In the genomic region with DNA sequence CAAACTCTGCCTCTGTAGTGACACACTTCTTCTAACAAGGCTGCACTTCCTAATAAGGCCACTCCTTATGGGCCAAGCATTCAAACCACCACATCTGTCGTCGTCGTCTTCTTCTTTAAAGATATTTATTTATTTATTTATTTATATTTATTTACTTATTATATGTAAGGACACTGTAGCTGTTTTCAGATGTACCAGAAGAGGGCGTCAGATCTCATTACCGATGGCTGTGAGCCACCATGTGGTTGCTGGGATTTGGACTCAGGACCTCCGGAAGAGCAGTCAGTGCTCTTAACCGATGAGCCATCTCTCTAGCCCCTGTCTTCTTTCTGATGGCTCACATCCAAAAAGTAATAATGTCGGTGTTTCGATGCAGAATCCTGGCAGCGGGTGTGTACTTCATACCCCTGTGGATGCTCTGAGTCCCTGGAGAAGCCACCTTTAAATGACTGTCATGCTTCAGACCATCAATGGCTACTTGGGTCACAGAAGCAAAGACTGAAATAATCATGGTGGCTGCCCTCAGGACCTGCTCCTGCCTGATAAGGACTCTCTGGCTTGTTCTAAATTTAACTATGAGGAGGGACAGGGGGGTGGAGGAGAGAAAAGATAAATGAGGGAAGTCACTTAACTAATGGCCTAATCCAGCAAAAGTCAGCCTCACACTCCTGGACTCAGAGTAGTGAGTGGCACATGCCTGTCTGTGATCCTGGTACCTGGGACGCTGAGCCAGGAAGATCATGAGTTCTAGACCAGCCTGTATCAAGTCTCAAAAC, we compare ENCODE assay signal across 15 mouse cellular contexts. TPM values are rescaled to one million over a fixed set of nuclear protein-coding genes. Genes with fewer than 3 reads are reported as not detected.
DNase-seq lines count a peak whose midpoint lies in the region; ATAC-seq and TF ChIP-seq lines count a peak whose summit lies in the region.
"Had no signal": no experiment of that assay in that cellular context is flagged by ENCODE, and none has a peak within 500 bp of the region (broad histone marks: within the 10 kb centered on the region; RNA-seq: fewer than 3 reads in every experiment).

No protein-coding gene starts in this region.

- H3K9me3 ChIP-seq in intestine, postnatal 0 days (ENCODE audit: control insufficient read depth) = no peaks in the 10 kb centered on the region
- no peaks in the 10 kb centered on the region for H3K9me3 ChIP-seq in intestine, embryonic 16.5 days (ENCODE audit: control insufficient read depth, low read length)
- H3K9me3 ChIP-seq: forebrain, embryonic 12.5 days had no signal

- no peak overlapping the region for H3K4me2 ChIP-seq in intestine, postnatal 0 days (replicated peaks; ENCODE audit: low read depth)
- H3K4me2 ChIP-seq in intestine, embryonic 16.5 days (ENCODE audit: low read depth, low read length) = no peak overlapping the region
- H3K4me2 ChIP-seq: forebrain, embryonic 12.5 days had no signal

- DNase-seq in gastrocnemius, adult 2 months = no peak
- DNase-seq in gastrocnemius, postnatal 25 days = no peak
- DNase-seq in left cerebral cortex, adult 2 months (ENCODE audit: extremely low spot score in 1 of 2, low spot score in 2 of 2) = no peak
- DNase-seq in right cerebral cortex, adult 2 months (ENCODE audit: low spot score in 2 of 2) = no peak
- DNase-seq: cerebellum, postnatal 14 days; layer of hippocampus, adult 9-11 months; left cerebral cortex, postnatal 4 days; retina, postnatal 1 day had no signal

- no peaks in the 10 kb centered on the region for H3K4me1 ChIP-seq in intestine, postnatal 0 days (replicated peaks; ENCODE audit: control insufficient read depth, insufficient read depth, low read length)
- no peaks in the 10 kb centered on the region for H3K4me1 ChIP-seq in intestine, embryonic 16.5 days (ENCODE audit: control insufficient read depth, insufficient read depth, low read length)
- H3K4me1 ChIP-seq: forebrain, embryonic 12.5 days had no signal

- WGBS in intestine, postnatal 0 days = 81% methylated on average over 11 of the region's 11 CpGs
- 77% methylated on average over 11 of the region's 11 CpGs for WGBS in intestine, embryonic 16.5 days

- H3K9ac ChIP-seq in intestine, postnatal 0 days (ENCODE audit: low read depth, low read length) = no peak overlapping the region
- H3K9ac ChIP-seq in intestine, embryonic 16.5 days (ENCODE audit: low read depth, low read length) = no peak overlapping the region
- H3K9ac ChIP-seq: forebrain, embryonic 12.5 days had no signal

- peak; percentile 27; the same call in 1 of the 2 replicates for TF ChIP-seq CTCF in gastrocnemius, adult 2 months (IDR thresholded peaks at IDR 0.05)
- peak; percentile 16; the same call in 1 of the 2 replicates for TF ChIP-seq CTCF in intestine, postnatal 0 days (IDR thresholded peaks at IDR 0.05; ENCODE audit: low read depth)
- no peak; the same call in 1 of the 2 replicates for TF ChIP-seq CTCF in left cerebral cortex, adult 2 months (IDR thresholded peaks at IDR 0.05)

- intact Hi-C loops in gastrocnemius, adult 2 months (cut with DNase I) = no loop called here
- intact Hi-C loops in left cerebral cortex, adult 2 months (cut with DNase I) = loop anchor here (10.0 kb wide), 1 partner anchor 360 kb away; no protein-coding TSS in a partner anchor

- no peaks in the 10 kb centered on the region for H3K36me3 ChIP-seq in intestine, postnatal 0 days (ENCODE audit: control insufficient read depth, insufficient read depth)
- no peaks in the 10 kb centered on the region for H3K36me3 ChIP-seq in intestine, embryonic 16.5 days (ENCODE audit: control insufficient read depth, insufficient read depth, low read length)
- H3K36me3 ChIP-seq: forebrain, embryonic 12.5 days had no signal

- H3K27ac ChIP-seq in gastrocnemius, adult 2 months = no peak overlapping the region
- no peak overlapping the region for H3K27ac ChIP-seq in intestine, postnatal 0 days (ENCODE audit: low read depth, low read length)
- no peak overlapping the region for H3K27ac ChIP-seq in intestine, embryonic 16.5 days (ENCODE audit: low read length)
- H3K27ac ChIP-seq in left cerebral cortex, adult 2 months = no peak overlapping the region
- H3K27ac ChIP-seq: forebrain, embryonic 12.5 days had no signal

- ATAC-seq in intestine, postnatal 0 days = no peak
- ATAC-seq in intestine, embryonic 16.5 days = no peak
- ATAC-seq in erythroblast, adult 5-6 weeks (replicated peaks; ENCODE audit: low FRiP score, poor library complexity, severe bottlenecking) = peak; percentile 96
- peak; percentile 81 for ATAC-seq in megakaryocyte progenitor cell, adult 5-6 weeks (replicated peaks; ENCODE audit: poor library complexity)
- ATAC-seq: hindbrain, embryonic 16.5 days; lung, postnatal 0 days had no signal

- H3K27me3 ChIP-seq in intestine, postnatal 0 days (replicated peaks; ENCODE audit: control insufficient read depth, insufficient read depth, low read length) = no peaks in the 10 kb centered on the region
- H3K27me3 ChIP-seq in intestine, embryonic 16.5 days (replicated peaks; ENCODE audit: control insufficient read depth, insufficient read depth, low read length) = no peaks in the 10 kb centered on the region

- no peak overlapping the region for H3K4me3 ChIP-seq in gastrocnemius, adult 2 months
- no peak overlapping the region for H3K4me3 ChIP-seq in intestine, postnatal 0 days (ENCODE audit: low read depth, low read length)
- no peak overlapping the region for H3K4me3 ChIP-seq in intestine, embryonic 16.5 days (ENCODE audit: low read length)
- H3K4me3 ChIP-seq in left cerebral cortex, adult 2 months = no peak overlapping the region
- H3K4me3 ChIP-seq: forebrain, embryonic 12.5 days had no signal

RNA-seq across cellular contexts. Expression of a gene that starts 45.9 kb away (rescaled TPM):
- 10 to 100 TPM; 13.1 to 23.3 TPM for total RNA-seq in gastrocnemius, adult 2 months (2021)
- total RNA-seq in gastrocnemius, postnatal 25 days (2021) = 10 to 100 TPM; 17.1 to 18.4 TPM
- polyA plus RNA-seq in intestine, postnatal 0 days (2015; fragmentation: Nextera tagmentation; extraction: Ambion mirVana) = 43.5 and 57.7 TPM in 2 replicates
- polyA plus RNA-seq in intestine, embryonic 16.5 days (2015; fragmentation: Nextera tagmentation; extraction: Ambion mirVana) = 57.3 and 61.6 TPM in 2 replicates
- 60.1 and 81.1 TPM in 2 replicates for total RNA-seq in erythroblast, adult 5-6 weeks (2015; ENCODE audit: low replicate concordance)
- 83.9 and 95.3 TPM in 2 replicates for total RNA-seq in erythroblast, adult 5-6 weeks (2017; ENCODE audit: low replicate concordance)
- 44.6 and 49.9 TPM in 2 replicates for total RNA-seq in megakaryocyte progenitor cell, adult 5-6 weeks (2015)
- total RNA-seq in megakaryocyte progenitor cell, adult 5-6 weeks (2017) = 32.1 and 35.8 TPM in 2 replicates
- total RNA-seq in left cerebral cortex, adult 2 months (2021) = 100 to 1,000 TPM; 182 to 188 TPM

RNA-seq across cellular contexts. Expression of a gene that starts 47.7 kb away (rescaled TPM):
- total RNA-seq in gastrocnemius, adult 2 months (2021) = 10 to 100 TPM; 21.0 to 24.8 TPM
- total RNA-seq in gastrocnemius, postnatal 25 days (2021) = 10 to 100 TPM; 11.3 to 13.5 TPM
- 4.7 and 5.7 TPM in 2 replicates for polyA plus RNA-seq in intestine, postnatal 0 days (2015; fragmentation: Nextera tagmentation; extraction: Ambion mirVana)
- 8.7 and 9.5 TPM in 2 replicates for polyA plus RNA-seq in intestine, embryonic 16.5 days (2015; fragmentation: Nextera tagmentation; extraction: Ambion mirVana)
- total RNA-seq in erythroblast, adult 5-6 weeks (2015; ENCODE audit: low replicate concordance) = 9.2 and 13.4 TPM in 2 replicates
- total RNA-seq in erythroblast, adult 5-6 weeks (2017; ENCODE audit: low replicate concordance) = 10.4 and 12.7 TPM in 2 replicates
- 16.2 and 17.7 TPM in 2 replicates for total RNA-seq in megakaryocyte progenitor cell, adult 5-6 weeks (2015)
- total RNA-seq in megakaryocyte progenitor cell, adult 5-6 weeks (2017) = 12.0 and 18.2 TPM in 2 replicates
- 10 to 100 TPM; 32.5 to 37.9 TPM for total RNA-seq in left cerebral cortex, adult 2 months (2021)

Comparison
In these comparisons a context has a peak if more than half of its experiments do, and no peak if none do; other contexts are left out.
1. ATAC-seq: peak in erythroblast, adult 5-6 weeks (single experiment) and megakaryocyte progenitor cell, adult 5-6 weeks (single experiment); none in intestine, postnatal 0 days (single experiment) and intestine, embryonic 16.5 days (single experiment).